Mouse (Mus musculus): ENCODE measurements at regions not wholly inside any gene's neighbourhood (a gene's known extent, or its start where the extent isn't known, plus 50 kb on each side); places are given as distances from the start of the nearest gene placed in this dataset.
A peak's percentile ranks its signal among the peaks of the same experiment; 100 is the strongest.

- Histone ChIP-seq H3K27ac (no peak overlapping the region), H3K4me3 (no peak overlapping the region)
- no peak for DNase-seq
- intact Hi-C loops (cut with DNase I): no loop called here
- TF ChIP-seq CTCF (IDR thresholded peaks at IDR 0.05): no peak
These were observed 221.0 kb upstream of the Irx5 start for GRCm38 (mm10) chr8:92136413-92136812.

DNA sequence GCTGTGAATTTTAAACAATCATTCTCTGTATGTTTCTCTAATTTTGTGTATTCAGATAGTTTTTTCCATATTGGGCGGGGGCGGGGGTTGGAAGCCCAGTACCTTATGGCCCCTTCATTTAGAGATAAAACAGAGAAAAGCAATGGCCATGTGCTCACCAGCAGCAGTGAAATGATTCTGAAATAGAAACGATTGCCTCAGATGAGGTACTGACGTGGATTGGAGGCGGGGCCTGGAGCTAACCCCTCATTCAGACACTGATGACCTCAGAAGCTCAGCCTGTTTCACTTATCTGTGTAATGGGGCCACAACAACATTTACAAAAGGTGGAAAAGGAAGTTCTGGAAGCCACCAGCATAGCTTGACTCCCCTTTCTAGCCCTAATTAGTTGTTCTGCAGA, 223.0 kb upstream of the Irx5 start:
- intact Hi-C loops (cut with DNase I): no loop called here
- no peak for TF ChIP-seq CTCF (IDR thresholded peaks at IDR 0.05)
- Histone ChIP-seq H3K27ac (no peak overlapping the region), H3K4me3 (no peak overlapping the region)
- DNase-seq: no peak

DNA sequence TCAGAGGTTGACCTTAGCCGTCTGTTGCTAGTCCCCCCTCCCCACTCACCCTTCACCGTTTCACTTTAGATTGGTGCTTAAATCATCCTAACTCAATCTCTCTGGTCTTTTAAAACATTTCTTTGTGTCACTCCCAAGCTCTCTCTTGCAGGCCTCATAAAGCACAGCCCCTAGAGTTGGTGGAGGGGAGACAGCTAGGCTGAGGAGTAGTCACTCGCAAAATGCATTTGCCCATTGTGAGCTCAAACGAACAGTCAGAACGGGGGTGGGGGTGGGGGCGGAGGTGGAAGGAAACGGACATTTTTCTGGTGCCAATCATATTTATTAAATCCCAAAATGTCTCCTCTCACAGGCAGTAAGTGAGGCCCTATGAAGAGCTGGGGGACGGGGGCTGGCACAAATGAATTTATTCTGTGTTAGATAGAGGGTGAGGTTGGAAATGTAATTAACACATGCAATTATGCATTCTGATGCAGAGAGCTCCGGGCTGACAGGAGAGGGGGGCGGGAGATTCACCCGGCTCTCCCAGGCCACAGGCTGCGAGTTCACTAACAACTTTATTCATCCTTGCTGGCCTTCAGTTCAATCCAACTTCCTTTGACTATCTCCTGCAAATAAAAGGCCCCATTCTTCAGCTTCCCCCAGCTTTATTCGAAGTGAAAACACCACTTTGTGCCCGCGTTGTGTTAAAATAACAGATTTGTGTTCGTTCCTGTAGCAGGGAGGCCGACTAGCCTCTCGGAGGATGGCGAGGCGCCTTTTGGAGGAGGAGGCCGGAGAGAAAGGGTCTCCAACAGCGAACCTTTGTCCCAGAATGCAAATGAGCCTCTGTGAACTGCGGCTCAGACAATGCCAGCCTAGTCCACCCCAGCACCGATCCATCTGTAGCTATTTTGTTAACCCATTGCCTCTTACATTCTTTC, 223.7 kb upstream of the Irx5 start:
- intact Hi-C loops (cut with DNase I): no loop called here
- DNase-seq: no peak
- H3K27ac ChIP-seq: no peak overlapping the region
- TF ChIP-seq CTCF (IDR thresholded peaks at IDR 0.05): no peak
- no peak overlapping the region for H3K4me3 ChIP-seq

- no peak overlapping the region for H3K4me3 ChIP-seq
- no peak for DNase-seq
- intact Hi-C loops (cut with DNase I): no loop called here
- H3K27ac ChIP-seq: no peak overlapping the region
- TF ChIP-seq CTCF (IDR thresholded peaks at IDR 0.05): no peak
These were observed 224.5 kb upstream of the Irx5 start for GRCm38 (mm10) chr8:92132949-92133348.

DNA sequence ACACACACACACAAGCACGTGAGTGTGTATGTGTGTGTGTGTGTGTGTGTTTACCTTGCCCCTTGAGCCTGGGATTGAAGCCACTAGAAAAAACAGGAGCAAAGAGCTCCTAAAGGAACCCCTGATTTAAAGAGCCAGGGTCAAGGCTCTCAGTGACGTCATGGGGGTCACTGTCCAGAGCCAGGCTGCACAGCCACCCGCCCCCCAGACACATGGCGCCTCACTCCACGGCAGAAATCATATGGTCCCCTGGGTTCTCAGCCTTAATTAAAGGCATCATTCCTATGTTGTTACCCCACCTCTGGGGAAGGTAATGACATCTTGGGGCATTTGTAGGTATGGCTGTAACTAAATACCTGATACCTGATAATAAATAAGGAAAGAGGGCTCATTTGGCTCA, 224.9 kb upstream of the Irx5 start:
- TF ChIP-seq CTCF (IDR thresholded peaks at IDR 0.05): no peak
- Histone ChIP-seq H3K27ac (no peak overlapping the region), H3K4me3 (no peak overlapping the region)
- no peak for DNase-seq
- intact Hi-C loops (cut with DNase I): no loop called here

DNA sequence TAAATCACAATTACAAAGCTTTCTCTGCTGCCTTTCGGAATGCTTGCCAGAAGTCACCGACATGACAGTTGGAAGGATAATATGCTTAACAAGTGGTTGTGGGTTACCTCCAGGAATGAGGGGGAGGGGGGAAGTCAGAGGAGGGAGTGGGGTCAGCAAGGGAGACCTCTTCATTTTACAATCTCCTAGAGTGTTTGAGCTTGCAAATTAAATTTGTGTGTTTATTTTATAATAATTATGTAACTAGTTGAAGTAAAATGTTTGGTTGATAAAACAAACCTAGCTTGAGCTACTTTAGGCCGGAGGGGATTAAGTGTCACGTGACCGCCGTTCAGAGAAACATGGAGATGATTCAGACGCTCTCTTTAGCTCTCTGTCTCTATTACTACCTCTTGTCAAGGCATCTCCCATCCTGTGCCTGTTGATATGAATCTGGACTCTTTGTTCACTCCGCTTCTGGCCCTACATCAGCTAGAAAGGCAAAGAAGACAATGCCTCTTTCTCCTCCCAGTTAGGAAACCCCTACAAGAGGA, 227.3 kb upstream of the Irx5 start:
- intact Hi-C loops (cut with DNase I): no loop called here
- TF ChIP-seq CTCF (IDR thresholded peaks at IDR 0.05): no peak
- H3K27ac ChIP-seq: no peak overlapping the region
- H3K4me3 ChIP-seq: no peak overlapping the region
- DNase-seq: no peak

DNA sequence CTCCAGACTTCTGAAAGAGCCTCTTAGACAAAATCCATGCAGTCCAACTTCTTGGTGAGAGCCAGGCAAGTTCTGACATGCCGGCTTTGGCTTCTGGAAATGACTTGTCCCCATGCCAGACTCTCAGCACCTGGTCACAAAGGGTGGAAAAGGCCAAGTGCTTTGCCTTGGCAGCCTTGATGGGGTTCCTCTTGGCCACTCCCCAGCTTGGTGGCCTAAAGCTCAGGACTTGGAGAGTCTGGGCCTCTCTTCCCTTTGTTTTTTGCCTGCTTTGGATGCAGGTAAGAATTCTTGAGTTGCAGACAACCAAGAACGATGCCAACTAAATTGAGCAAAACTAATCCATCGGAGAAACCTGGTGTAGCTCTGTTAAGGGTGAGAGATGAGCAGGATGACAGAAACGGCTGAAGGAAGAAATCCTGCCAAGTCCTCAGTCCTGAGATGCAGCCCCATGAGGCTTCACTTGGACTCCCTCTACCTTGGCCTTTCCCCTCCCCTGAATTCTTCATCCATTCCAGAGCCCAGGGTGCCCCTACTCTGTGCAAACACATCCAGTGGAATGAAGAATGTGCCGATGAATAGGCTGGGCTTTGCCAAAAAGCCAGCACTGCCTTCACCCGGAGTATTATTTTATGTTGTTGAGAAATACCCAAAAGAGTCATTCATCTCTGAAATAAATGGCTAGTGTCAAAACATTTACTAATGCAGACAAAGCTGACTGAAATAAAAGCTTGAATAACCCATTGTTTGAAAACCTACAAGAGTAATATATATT, 228.0 kb upstream of the Irx5 start:
- intact Hi-C loops (cut with DNase I): no loop called here
- Histone ChIP-seq H3K4me3 (no peak overlapping the region), H3K27ac (no peak overlapping the region)
- DNase-seq: no peak
- no peak for TF ChIP-seq CTCF (IDR thresholded peaks at IDR 0.05)

DNA sequence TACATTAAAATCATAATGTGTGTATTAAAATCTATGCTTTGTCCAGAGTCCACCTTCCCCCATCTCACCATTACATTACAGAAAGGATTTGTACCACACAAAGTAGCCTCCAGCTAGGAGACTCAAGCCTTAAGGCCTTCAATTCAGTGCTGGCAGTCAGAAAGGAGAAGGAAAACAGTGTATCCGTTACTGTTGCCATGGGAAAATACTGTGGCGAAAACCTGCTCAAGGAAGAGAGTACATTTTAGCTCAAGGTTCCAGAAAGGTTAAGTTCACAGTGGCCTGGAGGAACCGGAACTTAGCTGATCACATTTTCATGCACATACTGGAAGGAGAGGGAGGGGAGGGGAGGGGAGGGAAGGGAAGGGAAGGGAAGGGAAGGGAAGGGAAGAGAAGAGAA, 231.8 kb upstream of the Irx5 start:
- H3K27ac ChIP-seq: no peak overlapping the region
- intact Hi-C loops (cut with DNase I): no loop called here
- TF ChIP-seq CTCF (IDR thresholded peaks at IDR 0.05): no peak
- no peak overlapping the region for H3K4me3 ChIP-seq
- no peak for DNase-seq

DNA sequence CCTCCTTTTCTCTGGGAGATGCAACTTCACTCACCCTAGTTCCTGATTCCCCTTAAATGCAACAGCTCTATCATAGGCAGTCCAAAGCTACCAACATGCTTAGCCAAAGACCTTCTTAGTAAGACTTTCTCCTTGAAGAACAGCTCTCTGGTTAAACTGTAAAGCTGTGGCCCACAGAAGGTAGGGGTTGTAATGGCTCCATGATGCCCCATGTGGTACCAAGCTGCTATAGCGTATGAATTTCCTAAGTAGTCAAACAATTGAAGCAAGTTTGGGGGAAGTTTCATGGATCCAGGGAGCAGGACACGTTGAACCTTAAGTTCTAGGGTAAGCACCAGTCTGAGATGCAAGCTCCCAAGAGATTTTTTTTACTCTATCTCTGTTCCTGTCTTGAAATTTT, 236.1 kb upstream of the Irx5 start:
- intact Hi-C loops (cut with DNase I): no loop called here
- no peak for DNase-seq
- H3K4me3 ChIP-seq: no peak overlapping the region
- H3K27ac ChIP-seq: no peak overlapping the region
- TF ChIP-seq CTCF (IDR thresholded peaks at IDR 0.05): peak; percentile 24; the same call in 1 of the 2 replicates

DNA sequence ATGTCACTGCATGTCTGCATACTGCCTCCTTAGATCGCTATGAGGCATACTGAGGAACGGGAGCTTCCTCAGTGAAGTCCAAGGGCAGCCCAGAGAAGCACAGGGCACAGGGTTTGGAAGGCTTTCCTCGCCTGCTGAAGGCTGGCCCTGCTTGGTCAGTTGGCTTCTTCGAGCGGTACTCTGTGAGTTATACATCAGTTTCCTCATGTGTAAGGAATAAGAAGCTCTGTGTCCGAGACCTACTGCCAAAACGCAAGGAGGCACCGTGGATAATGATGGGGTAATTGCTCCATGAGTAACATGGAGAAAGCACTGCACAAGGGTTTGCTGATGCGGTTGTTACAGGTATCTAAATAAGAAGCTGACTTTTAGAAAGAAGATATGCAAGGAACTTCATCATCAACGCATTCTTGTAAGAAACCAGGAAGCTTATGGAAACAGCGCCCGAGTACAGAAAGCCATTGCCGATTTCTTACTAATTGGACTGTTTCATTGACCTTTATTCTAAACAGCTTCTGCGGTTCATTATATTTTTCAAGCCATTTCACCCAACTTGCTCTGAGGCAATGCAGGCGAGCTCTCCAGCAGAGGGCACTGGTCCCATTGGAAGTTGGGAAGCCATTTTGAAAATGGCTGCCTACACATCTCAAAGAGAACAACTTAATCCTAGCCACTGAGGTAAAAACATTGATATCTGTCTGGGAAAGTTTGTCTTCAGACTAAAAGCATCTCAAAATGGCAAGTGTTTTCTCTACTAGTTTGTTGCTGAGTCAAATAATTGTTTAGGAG, 241.8 kb upstream of the Irx5 start:
- H3K4me3 ChIP-seq: no peak overlapping the region
- DNase-seq: no peak
- intact Hi-C loops (cut with DNase I): no loop called here
- no peak overlapping the region for H3K27ac ChIP-seq
- TF ChIP-seq CTCF (IDR thresholded peaks at IDR 0.05): peak; percentile 4; the same call in 1 of the 2 replicates

GRCm38 (mm10) chr8:92114311-92115275, 242.8 kb upstream of the Irx5 start:
- no peak overlapping the region for H3K4me3 ChIP-seq
- intact Hi-C loops (cut with DNase I): no loop called here
- no peak for DNase-seq
- H3K27ac ChIP-seq: no peak overlapping the region
- TF ChIP-seq CTCF (IDR thresholded peaks at IDR 0.05): no peak
